Mouse (Mus musculus): ENCODE data around the gene Cfap70. TPM values are rescaled to one million over a fixed set of nuclear protein-coding genes. Genes with fewer than 3 reads are reported as not detected.

The Cfap70 gene
- polyA plus RNA-seq (2015; fragmentation: Nextera tagmentation; extraction: Ambion mirVana): 0.16 and 0.25 TPM in 2 replicates

- ATAC-seq (ENCODE audit: low FRiP score, low TSS enrichment): peak; percentile 53
- no peak for TF ChIP-seq EP300 (optimal IDR thresholded peaks at IDR 0.05)
- no peak for TF ChIP-seq CTCF (IDR thresholded peaks at IDR 0.05; ENCODE audit: low read depth)
- WGBS: 2% methylated on average over 15 of the region's 15 CpGs
Observed at GRCm38 (mm10) chr14:20451765-20452331, at the start of gene Cfap70. Gene Cfap70, minus strand, starts transcription at chr14:20452226.

GRCm38 (mm10) chr14:20499982-20500381, 48.0 kb upstream of the Cfap70 start:
- whole genome bisulfite sequencing: 88% methylated on average over 3 of the region's 3 CpGs
- no peak overlapping the region for H3K4me2 ChIP-seq (replicated peaks; ENCODE audit: low read depth)
- no peaks in the 10 kb centered on the region for H3K4me1 ChIP-seq (replicated peaks; ENCODE audit: control insufficient read depth, insufficient read depth)
- no peaks in the 10 kb centered on the region for H3K27me3 ChIP-seq (ENCODE audit: control insufficient read depth, insufficient read depth, low read length)
- TF ChIP-seq EP300 (optimal IDR thresholded peaks at IDR 0.05) (no peak), CTCF (IDR thresholded peaks at IDR 0.05; ENCODE audit: low read depth) (no peak)
- H3K4me3 ChIP-seq (ENCODE audit: low read depth, low read length): no peak overlapping the region
- ATAC-seq (ENCODE audit: low FRiP score, low TSS enrichment) (no peak), DNase-seq (ENCODE audit: low spot score) (no peak)
- no peak overlapping the region for H3K9ac ChIP-seq (ENCODE audit: low read length)
- 0 out of 2 replicates have a peak, but pooled peaks cover 6% of the 10 kb centered on the region for H3K36me3 ChIP-seq (ENCODE audit: control insufficient read depth, insufficient read depth, low read length)
- no peaks in the 10 kb centered on the region for H3K9me3 ChIP-seq (ENCODE audit: control insufficient read depth, low read length)
- H3K27ac ChIP-seq (replicated peaks): no peak overlapping the region

More at GRCm38 (mm10) chr14:20451765-20452331, at the start of gene Cfap70:
- H3K27me3 ChIP-seq (ENCODE audit: control insufficient read depth, insufficient read depth, low read length): no peaks in the 10 kb centered on the region
- no peaks in the 10 kb centered on the region for H3K4me1 ChIP-seq (replicated peaks; ENCODE audit: control insufficient read depth, insufficient read depth)
- no peak within 1 kb of the TSS for H3K27ac ChIP-seq (replicated peaks)
- H3K4me2 ChIP-seq (replicated peaks; ENCODE audit: low read depth): peak within 1 kb of the TSS; percentile 65
- no peaks in the 10 kb centered on the region for H3K9me3 ChIP-seq (ENCODE audit: control insufficient read depth, low read length)
- peak within 1 kb of the TSS; percentile 53 for H3K9ac ChIP-seq (ENCODE audit: low read length)
- DNase-seq (ENCODE audit: low spot score): peak; percentile 69
- H3K36me3 ChIP-seq (ENCODE audit: control insufficient read depth, insufficient read depth, low read length): peaks cover 6% of the 10 kb centered on the region
- peak within 1 kb of the TSS; percentile 41 for H3K4me3 ChIP-seq (ENCODE audit: low read depth, low read length)

GRCm38 (mm10) chr14:20496603-20497002, 44.6 kb upstream of the Cfap70 start, which contains the start of gene Mss51:
Gene Mss51, minus strand, starts transcription at chr14:20496901.
- no peak within 1 kb of the TSS for H3K27ac ChIP-seq (replicated peaks)
- H3K9me3 ChIP-seq (ENCODE audit: control insufficient read depth, low read length): no peaks in the 10 kb centered on the region
- no peak within 1 kb of the TSS for H3K4me3 ChIP-seq (ENCODE audit: low read depth, low read length)
- no peak within 1 kb of the TSS for H3K9ac ChIP-seq (ENCODE audit: low read length)
- DNase-seq (ENCODE audit: low spot score) (no peak), ATAC-seq (ENCODE audit: low FRiP score, low TSS enrichment) (no peak)
- no peak within 1 kb of the TSS for H3K4me2 ChIP-seq (replicated peaks; ENCODE audit: low read depth)
- H3K36me3 ChIP-seq (ENCODE audit: control insufficient read depth, insufficient read depth, low read length): peaks cover 11% of the 10 kb centered on the region; the same call in 1 of the 2 replicates
- 73% methylated on average over 2 of the region's 2 CpGs for WGBS
- TF ChIP-seq EP300 (optimal IDR thresholded peaks at IDR 0.05): no peak
- TF ChIP-seq CTCF (IDR thresholded peaks at IDR 0.05; ENCODE audit: low read depth): no peak
- H3K4me1 ChIP-seq (replicated peaks; ENCODE audit: control insufficient read depth, insufficient read depth): no peaks in the 10 kb centered on the region
- no peaks in the 10 kb centered on the region for H3K27me3 ChIP-seq (ENCODE audit: control insufficient read depth, insufficient read depth, low read length)

GRCm38 (mm10) chr14:20486031-20486430, 34.0 kb upstream of the Cfap70 start:
- no peak for TF ChIP-seq EP300 (optimal IDR thresholded peaks at IDR 0.05)
- no peak for TF ChIP-seq CTCF (IDR thresholded peaks at IDR 0.05; ENCODE audit: low read depth)
- Histone ChIP-seq H3K4me2 (replicated peaks; ENCODE audit: low read depth) (no peak overlapping the region), H3K27me3 (ENCODE audit: control insufficient read depth, insufficient read depth, low read length) (no peaks in the 10 kb centered on the region), H3K9ac (ENCODE audit: low read length) (no peak overlapping the region), H3K4me1 (replicated peaks; ENCODE audit: control insufficient read depth, insufficient read depth) (no peaks in the 10 kb centered on the region), H3K9me3 (ENCODE audit: control insufficient read depth, low read length) (no peaks in the 10 kb centered on the region), H3K4me3 (ENCODE audit: low read depth, low read length) (no peak overlapping the region), H3K27ac (replicated peaks) (no peak overlapping the region), H3K36me3 (ENCODE audit: control insufficient read depth, insufficient read depth, low read length) (no peaks in the 10 kb centered on the region)
- DNase-seq (ENCODE audit: low spot score): no peak
- 96% methylated on average over 5 of the region's 5 CpGs for WGBS
- ATAC-seq (ENCODE audit: low FRiP score, low TSS enrichment): no peak

GRCm38 (mm10) chr14:20482051-20482751, 30.2 kb upstream of the Cfap70 start:
- H3K27ac ChIP-seq (replicated peaks): no peak overlapping the region
- TF ChIP-seq CTCF (IDR thresholded peaks at IDR 0.05; ENCODE audit: low read depth) (no peak), EP300 (optimal IDR thresholded peaks at IDR 0.05) (no peak)
- H3K4me2 ChIP-seq (replicated peaks; ENCODE audit: low read depth): no peak overlapping the region
- H3K9me3 ChIP-seq (ENCODE audit: control insufficient read depth, low read length): no peaks in the 10 kb centered on the region
- H3K4me1 ChIP-seq (replicated peaks; ENCODE audit: control insufficient read depth, insufficient read depth): no peaks in the 10 kb centered on the region
- DNase-seq (ENCODE audit: low spot score) (no peak), ATAC-seq (ENCODE audit: low FRiP score, low TSS enrichment) (no peak)
- H3K27me3 ChIP-seq (ENCODE audit: control insufficient read depth, insufficient read depth, low read length): no peaks in the 10 kb centered on the region
- H3K36me3 ChIP-seq (ENCODE audit: control insufficient read depth, insufficient read depth, low read length): no peaks in the 10 kb centered on the region
- WGBS: 78% methylated on average over 7 of the region's 7 CpGs
- H3K4me3 ChIP-seq (ENCODE audit: low read depth, low read length): no peak overlapping the region
- H3K9ac ChIP-seq (ENCODE audit: low read length): no peak overlapping the region

GRCm38 (mm10) chr14:20481211-20481610, 29.2 kb upstream of the Cfap70 start:
- TF ChIP-seq CTCF (IDR thresholded peaks at IDR 0.05; ENCODE audit: low read depth) (no peak), EP300 (optimal IDR thresholded peaks at IDR 0.05) (no peak)
- ATAC-seq (ENCODE audit: low FRiP score, low TSS enrichment) (no peak), DNase-seq (ENCODE audit: low spot score) (peak; percentile 54)
- Histone ChIP-seq H3K4me2 (replicated peaks; ENCODE audit: low read depth) (no peak overlapping the region), H3K27ac (replicated peaks) (peak overlapping the region; percentile 2; the same call in 1 of the 2 replicates), H3K4me3 (ENCODE audit: low read depth, low read length) (no peak overlapping the region), H3K36me3 (ENCODE audit: control insufficient read depth, insufficient read depth, low read length) (no peaks in the 10 kb centered on the region), H3K9me3 (ENCODE audit: control insufficient read depth, low read length) (no peaks in the 10 kb centered on the region), H3K4me1 (replicated peaks; ENCODE audit: control insufficient read depth, insufficient read depth) (0 out of 2 replicates have a peak, but pooled peaks cover 2% of the 10 kb centered on the region), H3K27me3 (ENCODE audit: control insufficient read depth, insufficient read depth, low read length) (no peaks in the 10 kb centered on the region), H3K9ac (ENCODE audit: low read length) (no peak overlapping the region)
- 26% methylated on average over 5 of the region's 5 CpGs for WGBS
